Mouse (Mus musculus) effector memory CD4-positive, alpha-beta T cell, adult 5 months (primary cell): ENCODE data around the gene Foxp3. TPM values are rescaled to one million over a fixed set of nuclear protein-coding genes. Genes with fewer than 3 reads are reported as not detected.

Experiments
- polyA plus RNA-seq: library from polyadenylated mRNA; unstranded; fragments of 100-300 nt; shearing (Covaris generic); gene quantifications from one replicate; pipeline ENCODE4 v1.2.1, GENCODE M21; 2017

The Foxp3 gene
- polyA plus RNA-seq: 1.5 TPM

DNA sequence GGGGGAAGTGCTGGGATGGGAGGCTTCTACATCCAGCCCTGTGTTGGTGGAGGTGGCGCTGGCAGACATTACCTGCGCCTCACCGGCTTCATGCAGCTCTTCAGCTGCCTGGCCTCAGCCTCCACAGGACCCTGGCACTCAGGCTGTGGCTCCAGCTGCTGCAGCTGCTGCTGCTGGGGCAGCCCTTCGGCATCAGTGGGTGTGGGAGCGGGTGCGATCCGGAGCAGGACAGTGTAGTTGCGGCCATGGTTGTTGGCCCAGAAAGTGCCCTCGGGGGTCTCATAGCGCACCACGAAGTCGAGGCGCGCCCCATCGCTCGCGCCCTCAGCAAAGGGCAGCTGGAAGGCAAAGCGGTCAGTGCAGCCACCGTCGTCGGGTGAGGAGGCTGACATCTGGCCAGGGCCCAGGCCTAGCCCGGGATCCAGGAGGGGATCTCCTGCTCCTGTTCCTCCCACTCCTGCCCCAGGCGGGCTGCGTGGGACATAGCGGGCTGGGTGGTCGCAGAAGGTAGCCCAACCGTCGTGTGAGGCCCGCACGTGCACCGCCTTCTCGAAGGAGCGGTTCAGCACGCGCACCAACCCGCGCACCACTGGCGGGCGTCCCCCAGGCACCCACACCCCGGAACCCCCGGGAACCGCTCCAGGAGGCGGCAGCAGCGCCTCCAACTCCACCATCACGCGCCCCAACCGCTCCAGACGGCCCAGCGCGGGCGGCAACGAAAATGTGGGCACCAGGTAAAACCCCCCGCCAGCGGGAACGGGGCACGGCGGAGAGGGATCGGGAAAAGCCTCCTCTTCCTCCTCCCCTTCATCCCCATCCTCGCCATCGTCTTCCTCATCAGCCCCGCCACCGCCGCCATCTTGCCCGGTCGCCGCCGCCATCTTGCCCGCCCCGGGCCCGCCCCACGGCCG lies at the start of gene Foxp3:
TSS of gene Foxp3 (plus strand) at position 469 of the 911 bp plus-strand sequence.

DNA sequence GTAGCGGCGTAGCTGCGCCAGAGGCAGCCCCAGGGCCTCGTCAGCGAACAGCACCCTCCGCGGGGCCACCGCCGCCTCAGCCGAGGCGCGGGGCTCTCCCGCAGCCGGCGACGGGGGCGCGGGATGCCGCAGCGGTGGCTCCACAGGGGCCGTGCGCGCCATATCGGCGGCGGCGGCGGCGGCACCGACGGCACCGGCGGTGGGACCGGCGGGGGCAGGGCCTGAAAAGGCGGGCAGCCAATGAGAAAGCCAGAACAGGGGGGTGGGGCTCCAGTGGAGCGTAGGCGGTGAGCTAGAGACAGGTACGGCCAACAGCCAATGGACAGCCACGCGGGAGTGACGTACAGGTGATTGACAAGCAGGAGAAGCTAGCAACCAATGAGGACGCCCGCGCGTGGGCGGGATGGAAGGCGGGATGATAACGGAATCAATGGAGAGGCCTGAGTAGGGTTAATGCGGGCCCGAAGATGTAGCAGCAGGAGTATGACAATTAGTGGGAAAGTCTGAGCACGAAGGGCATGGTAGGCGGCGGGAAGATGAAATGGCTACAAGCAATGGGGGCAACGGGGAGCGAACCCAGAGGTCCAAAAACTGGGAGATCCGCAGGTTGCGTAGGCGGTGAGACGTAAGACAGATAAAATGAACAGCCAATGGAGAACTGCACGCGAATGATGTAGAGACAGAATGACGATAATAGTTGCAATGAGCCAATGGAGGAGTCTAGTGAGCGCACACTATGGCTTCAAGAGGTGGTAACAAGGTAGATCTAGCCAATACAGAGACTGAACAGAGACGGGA lies 842 bp downstream of the Foxp3 start, which contains the start of gene Ppp1r3f:
TSS of gene Ppp1r3f (minus strand) at position 197 of the 798 bp plus-strand sequence.

DNA sequence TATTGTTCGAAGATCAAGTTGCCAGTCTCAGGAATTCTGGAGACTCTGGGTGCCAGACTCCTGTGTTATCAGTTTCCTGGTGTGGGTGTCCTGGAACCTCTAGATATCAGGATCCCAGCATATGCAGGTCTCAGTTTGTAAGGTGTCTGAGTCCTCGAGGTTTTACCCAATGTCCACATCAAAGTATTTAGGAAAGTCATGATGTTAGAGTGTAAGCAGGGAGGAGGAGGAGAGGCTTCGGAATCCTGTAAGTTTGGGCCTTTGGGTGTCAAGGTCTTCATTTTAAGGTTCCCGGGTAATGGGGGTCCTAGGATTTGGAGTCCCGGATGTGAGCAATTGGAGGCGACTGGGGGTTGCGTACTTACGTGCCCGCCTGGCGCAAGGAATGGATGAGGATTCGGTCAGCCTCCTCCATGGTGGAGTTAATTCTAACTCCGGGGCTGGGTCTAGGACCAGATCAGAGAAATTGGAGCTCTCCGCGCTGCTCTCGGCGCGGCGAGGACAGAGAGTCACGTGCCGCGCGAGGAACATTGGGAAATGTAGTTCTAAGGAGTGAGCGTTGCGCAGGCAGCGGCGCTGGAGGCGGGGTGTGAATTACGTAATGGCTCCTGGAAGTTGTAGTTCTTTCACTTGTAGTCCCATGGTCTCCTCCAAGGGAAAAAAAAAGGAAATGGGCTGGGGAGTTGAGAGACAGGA lies 31.6 kb downstream of the Foxp3 start, which contains the start of gene Ccdc22:
TSS of gene Ccdc22 (minus strand) at position 639 of the 696 bp plus-strand sequence.

DNA sequence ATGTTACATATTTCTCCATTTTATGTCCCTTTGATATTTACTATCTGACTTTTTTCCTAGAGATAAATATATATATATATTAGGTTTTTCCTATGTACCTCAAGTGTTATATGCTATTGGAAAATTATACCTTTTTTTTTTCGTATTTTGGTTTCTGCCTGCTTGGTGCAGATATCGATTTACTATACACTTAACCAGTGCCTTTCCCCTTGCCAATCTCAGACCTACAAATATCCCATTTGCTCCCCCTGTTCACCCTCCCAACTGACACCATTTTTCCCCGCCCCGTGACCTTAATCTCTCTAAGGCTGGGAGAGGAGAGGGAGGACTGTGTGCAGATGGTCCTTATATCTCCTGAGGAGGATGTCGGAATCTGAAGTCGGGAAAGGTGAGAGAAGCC lies 33.3 kb downstream of the Foxp3 start, which contains the start of gene Cacna1f:
TSS of gene Cacna1f (plus strand) at position 301 of the 400 bp plus-strand sequence.

DNA sequence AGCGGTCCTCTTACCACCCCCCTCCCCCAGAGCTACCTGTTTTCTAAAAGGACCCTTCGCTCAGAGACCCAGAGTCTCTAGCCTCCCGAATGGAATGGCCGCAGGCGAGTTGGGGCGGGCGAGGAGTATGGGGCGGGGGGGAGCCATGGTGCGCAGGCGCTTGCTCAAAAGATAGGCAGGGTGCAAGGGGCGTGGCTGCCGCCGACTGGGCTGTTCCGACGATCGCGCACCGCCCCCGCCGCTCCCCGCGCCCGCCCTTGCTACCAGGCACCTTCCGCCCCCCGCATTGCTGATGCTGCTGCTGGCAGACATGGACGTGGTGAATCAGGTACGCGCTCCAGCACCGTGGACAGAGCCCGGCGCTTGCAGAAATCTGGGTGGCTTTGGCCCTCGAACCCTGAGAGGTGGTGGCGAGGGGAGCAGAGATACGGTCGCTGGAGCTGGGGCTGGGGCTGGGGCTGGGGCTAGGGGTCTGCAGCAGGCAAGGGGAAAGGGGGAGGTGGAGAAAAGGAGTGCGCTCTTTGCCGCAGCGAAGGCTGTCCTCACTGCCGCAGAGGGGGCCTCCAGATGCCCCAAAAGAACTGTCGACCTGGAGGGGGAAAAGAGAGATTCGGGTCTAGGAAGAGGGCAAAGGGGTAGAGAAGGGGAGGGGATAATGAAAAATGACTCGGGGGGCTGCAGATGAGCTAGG lies 65.1 kb downstream of the Foxp3 start, which contains the start of gene Syp:
TSS of gene Syp (plus strand) at position 71 of the 691 bp plus-strand sequence.

Other genes with a start within 250 kb of the Foxp3 start
- 0.22 TPM for gene Usp27x, start 197.8 kb upstream of the Foxp3 start, polyA plus RNA-seq
- 4.7 TPM for gene Ppp1r3f, start 639 bp downstream of the Foxp3 start, polyA plus RNA-seq
- 11.1 TPM for gene Ccdc22, start 31.9 kb downstream of the Foxp3 start, polyA plus RNA-seq
- not detected for gene Cacna1f, start 33.4 kb downstream of the Foxp3 start, polyA plus RNA-seq
- gene Syp, start 64.8 kb downstream of the Foxp3 start, polyA plus RNA-seq: not detected
- gene Prickle3, start 83.6 kb downstream of the Foxp3 start, polyA plus RNA-seq: 21.6 TPM
- gene Plp2, start 97.7 kb downstream of the Foxp3 start, polyA plus RNA-seq: 30.3 TPM
- gene Magix, start 107.6 kb downstream of the Foxp3 start, polyA plus RNA-seq: not detected
- gene Gpkow, start 123.5 kb downstream of the Foxp3 start, polyA plus RNA-seq: 68.3 TPM
- gene Wdr45, start 140.7 kb downstream of the Foxp3 start, polyA plus RNA-seq: 98.4 TPM
- gene Gm45208, start 148.6 kb downstream of the Foxp3 start, polyA plus RNA-seq: not detected
- 19.8 TPM for gene Praf2, start 154.8 kb downstream of the Foxp3 start, polyA plus RNA-seq
- gene Ccdc120, start 177.3 kb downstream of the Foxp3 start, polyA plus RNA-seq: 0.12 TPM
- gene Tfe3, start 188.9 kb downstream of the Foxp3 start, polyA plus RNA-seq: 64.9 TPM
- gene Gripap1, start 216.1 kb downstream of the Foxp3 start, polyA plus RNA-seq: 104 TPM
- gene Kcnd1, start 248.6 kb downstream of the Foxp3 start, polyA plus RNA-seq: 0.19 TPM